13 mouse cellular contexts compared by ENCODE assay signal in genomic region chr19:41191724-41192123, GRCm38 (mm10). TPM values are rescaled to one million over a fixed set of nuclear protein-coding genes. Genes with fewer than 3 reads are reported as not detected.
A peak's percentile ranks its signal among the peaks of the same experiment; 100 is the strongest.
DNase-seq lines count a peak whose midpoint lies in the region; ATAC-seq and TF ChIP-seq lines count a peak whose summit lies in the region.
"Had no signal": no experiment of that assay in that cellular context is flagged by ENCODE, and none has a peak within 500 bp of the region (broad histone marks: within the 10 kb centered on the region; RNA-seq: fewer than 3 reads in every experiment).

No protein-coding gene starts in this region.

- no peak overlapping the region for H3K4me3 ChIP-seq in hindbrain, embryonic 11.5 days (ENCODE audit: low read depth, low read length)
- no peak overlapping the region for H3K4me3 ChIP-seq in hindbrain, embryonic 16.5 days (ENCODE audit: low read length)
- H3K4me3 ChIP-seq in neural tube, embryonic 11.5 days (ENCODE audit: low read depth, low read length): no peak overlapping the region
- no peak overlapping the region for H3K4me3 ChIP-seq in neural tube, embryonic 15.5 days (replicated peaks)
- H3K4me3 ChIP-seq in limb, embryonic 14.5 days (replicated peaks; ENCODE audit: low read length): no peak overlapping the region

- DNase-seq in hindbrain, embryonic 11.5 days (ENCODE audit: low spot score): peak; percentile 39
- peak; percentile 46 for DNase-seq in neural tube, embryonic 11.5 days (ENCODE audit: low spot score)
- DNase-seq in ZHBTc4 (ENCODE audit: low read depth, low spot score): peak; percentile 53
- DNase-seq in limb, embryonic 14.5 days (ENCODE audit: low spot score): peak; percentile 66
- no peak for DNase-seq in frontal cortex, postnatal 36 days (ENCODE audit: low spot score in 2 of 2)
- DNase-seq in heart, postnatal 36 days: no peak
- DNase-seq: right cerebral cortex, postnatal 14 days had no signal

- H3K4me2 ChIP-seq in hindbrain, embryonic 11.5 days (replicated peaks; ENCODE audit: low read depth, low read length): no peak overlapping the region
- no peak overlapping the region for H3K4me2 ChIP-seq in hindbrain, embryonic 16.5 days (ENCODE audit: low read length)
- no peak overlapping the region for H3K4me2 ChIP-seq in neural tube, embryonic 11.5 days (ENCODE audit: low read depth)
- H3K4me2 ChIP-seq in neural tube, embryonic 15.5 days: no peak overlapping the region
- no peak overlapping the region for H3K4me2 ChIP-seq in limb, embryonic 14.5 days (replicated peaks; ENCODE audit: low read depth, low read length, severe bottlenecking)

- WGBS in hindbrain, embryonic 11.5 days: 76% methylated on average over 9 of the region's 9 CpGs
- 80% methylated on average over 9 of the region's 9 CpGs for WGBS in hindbrain, embryonic 16.5 days
- 80% methylated on average over 9 of the region's 9 CpGs for WGBS in neural tube, embryonic 11.5 days
- WGBS in neural tube, embryonic 15.5 days: 83% methylated on average over 9 of the region's 9 CpGs
- 88% methylated on average over 9 of the region's 9 CpGs for WGBS in limb, embryonic 14.5 days

- intact Hi-C loops in heart, postnatal 36 days (cut with DNase I): no loop called here

- 0 out of 2 replicates have a peak, but pooled peaks cover 3% of the 10 kb centered on the region for H3K27me3 ChIP-seq in hindbrain, embryonic 11.5 days (ENCODE audit: control insufficient read depth, insufficient read depth, low read length)
- 0 out of 2 replicates have a peak, but pooled peaks cover 2% of the 10 kb centered on the region for H3K27me3 ChIP-seq in hindbrain, embryonic 16.5 days (replicated peaks; ENCODE audit: control insufficient read depth, insufficient read depth, low read length)
- H3K27me3 ChIP-seq in neural tube, embryonic 11.5 days (ENCODE audit: control insufficient read depth, insufficient read depth, low read length): no peaks in the 10 kb centered on the region
- no peaks in the 10 kb centered on the region for H3K27me3 ChIP-seq in neural tube, embryonic 15.5 days (replicated peaks)
- no peaks in the 10 kb centered on the region for H3K27me3 ChIP-seq in limb, embryonic 14.5 days (ENCODE audit: control insufficient read depth, insufficient read depth, low read length)

- peak; percentile 22; the same call in 1 of the 2 replicates for ATAC-seq in hindbrain, embryonic 11.5 days (ENCODE audit: low FRiP score)
- ATAC-seq in hindbrain, embryonic 16.5 days: no peak
- ATAC-seq in neural tube, embryonic 11.5 days (ENCODE audit: insufficient read depth, low FRiP score, low TSS enrichment): no peak
- no peak for ATAC-seq in neural tube, embryonic 15.5 days (ENCODE audit: low FRiP score)
- ATAC-seq in limb, embryonic 14.5 days (ENCODE audit: low FRiP score, low read depth): no peak
- ATAC-seq: forebrain, embryonic 16.5 days; intestine, postnatal 0 days had no signal

- H3K9me3 ChIP-seq in hindbrain, embryonic 11.5 days (ENCODE audit: control insufficient read depth, low read length): no peaks in the 10 kb centered on the region
- H3K9me3 ChIP-seq in hindbrain, embryonic 16.5 days (ENCODE audit: control insufficient read depth, low read length): no peaks in the 10 kb centered on the region
- H3K9me3 ChIP-seq in neural tube, embryonic 11.5 days (ENCODE audit: control insufficient read depth, low read length): no peaks in the 10 kb centered on the region
- no peaks in the 10 kb centered on the region for H3K9me3 ChIP-seq in neural tube, embryonic 15.5 days (replicated peaks)
- no peaks in the 10 kb centered on the region for H3K9me3 ChIP-seq in limb, embryonic 14.5 days (ENCODE audit: control insufficient read depth, low read length)

- no peak overlapping the region for H3K9ac ChIP-seq in hindbrain, embryonic 11.5 days (ENCODE audit: low read depth, low read length)
- no peak overlapping the region for H3K9ac ChIP-seq in hindbrain, embryonic 16.5 days (ENCODE audit: low read depth, low read length)
- no peak overlapping the region for H3K9ac ChIP-seq in neural tube, embryonic 11.5 days (ENCODE audit: low read length)
- H3K9ac ChIP-seq in neural tube, embryonic 15.5 days (replicated peaks): no peak overlapping the region
- H3K9ac ChIP-seq in limb, embryonic 14.5 days (ENCODE audit: low read depth, low read length, severe bottlenecking): no peak overlapping the region

- no peak for TF ChIP-seq POLR2A in limb, embryonic 14.5 days (IDR thresholded peaks at IDR 0.05; ENCODE audit: borderline replicate concordance, extremely low read depth, insufficient read depth, insufficient read length)

- no peak overlapping the region for H3K27ac ChIP-seq in hindbrain, embryonic 11.5 days (ENCODE audit: low read depth, low read length)
- H3K27ac ChIP-seq in hindbrain, embryonic 16.5 days (ENCODE audit: low read depth, low read length): no peak overlapping the region
- H3K27ac ChIP-seq in neural tube, embryonic 11.5 days (ENCODE audit: low read depth, low read length): peak overlapping the region; percentile 11; the same call in 1 of the 2 replicates
- H3K27ac ChIP-seq in neural tube, embryonic 15.5 days (replicated peaks): no peak overlapping the region
- H3K27ac ChIP-seq in limb, embryonic 14.5 days (replicated peaks; ENCODE audit: low read depth, low read length): no peak overlapping the region

- H3K36me3 ChIP-seq in hindbrain, embryonic 11.5 days (ENCODE audit: control insufficient read depth, insufficient read depth, low read length): no peaks in the 10 kb centered on the region
- H3K36me3 ChIP-seq in hindbrain, embryonic 16.5 days (ENCODE audit: control insufficient read depth, insufficient read depth, low read length): no peaks in the 10 kb centered on the region
- no peaks in the 10 kb centered on the region for H3K36me3 ChIP-seq in neural tube, embryonic 11.5 days (ENCODE audit: control insufficient read depth, insufficient read depth, low read length)
- H3K36me3 ChIP-seq in neural tube, embryonic 15.5 days: no peaks in the 10 kb centered on the region
- no peaks in the 10 kb centered on the region for H3K36me3 ChIP-seq in limb, embryonic 14.5 days (ENCODE audit: control insufficient read depth, insufficient read depth, low read length)

- peaks cover 4% of the 10 kb centered on the region; the same call in 1 of the 2 replicates for H3K4me1 ChIP-seq in hindbrain, embryonic 11.5 days (replicated peaks; ENCODE audit: control insufficient read depth, insufficient read depth, low read length)
- H3K4me1 ChIP-seq in hindbrain, embryonic 16.5 days (ENCODE audit: control insufficient read depth, insufficient read depth, low read depth, low read length): no peaks in the 10 kb centered on the region; the same call in 1 of the 2 replicates
- peaks cover 20% of the 10 kb centered on the region for H3K4me1 ChIP-seq in neural tube, embryonic 11.5 days (ENCODE audit: control insufficient read depth, insufficient read depth, low read length)
- peaks cover 21% of the 10 kb centered on the region for H3K4me1 ChIP-seq in neural tube, embryonic 15.5 days
- no peaks in the 10 kb centered on the region for H3K4me1 ChIP-seq in limb, embryonic 14.5 days (ENCODE audit: control insufficient read depth, insufficient read depth, low read length)

RNA-seq across cellular contexts. Expression of gene Tll2, which starts 14.9 kb away (rescaled TPM):
- polyA plus RNA-seq in hindbrain, embryonic 11.5 days (2014; fragmentation: Nextera tagmentation; extraction: Ambion mirVana): 0.63 and 0.76 TPM in 2 replicates
- 0.91 and 1.1 TPM in 2 replicates for polyA plus RNA-seq in hindbrain, embryonic 16.5 days (2015; fragmentation: Nextera tagmentation; extraction: Ambion mirVana)
- polyA plus RNA-seq in neural tube, embryonic 11.5 days (2014; fragmentation: Nextera tagmentation; extraction: Ambion mirVana): 0.99 and 1.2 TPM in 2 replicates
- polyA plus RNA-seq in neural tube, embryonic 15.5 days (2015; fragmentation: Nextera tagmentation; extraction: Ambion mirVana): 1.9 and 2.2 TPM in 2 replicates
- 1.7 and 1.9 TPM in 2 replicates for polyA plus RNA-seq in limb, embryonic 14.5 days (2012; rRNA removed)
- 0.61 and 1.0 TPM in 2 replicates for polyA plus RNA-seq in limb, embryonic 14.5 days (2014; fragmentation: Nextera tagmentation; extraction: Ambion mirVana)
- under 1 TPM; 0.43 to 0.47 TPM for total RNA-seq in heart, postnatal 36 days (2021)
- total RNA-seq: CH12.LX had no signal
- polyA plus RNA-seq: lung, embryonic 16.5 days had no signal

Comparison
In these comparisons a context has a peak if more than half of its experiments do, and no peak if none do; other contexts are left out.
1. DNase-seq: peak in hindbrain, embryonic 11.5 days (single experiment), neural tube, embryonic 11.5 days (single experiment), ZHBTc4 (single experiment) and limb, embryonic 14.5 days (single experiment); none in frontal cortex, postnatal 36 days (0 of 2) and heart, postnatal 36 days (0 of 2).